Mouse (Mus musculus): ENCODE measurements at regions not wholly inside any gene's neighbourhood (a gene's known extent, or its start where the extent isn't known, plus 50 kb on each side); places are given as distances from the start of the nearest gene placed in this dataset. TPM values are rescaled to one million over a fixed set of nuclear protein-coding genes. Genes with fewer than 3 reads are reported as not detected.

GRCm38 (mm10) chr5:120365950-120366467, 65.5 kb upstream of the Lhx5 start:
- Histone ChIP-seq H3K4me3 (ENCODE audit: low read length) (no peak overlapping the region), H3K4me1 (ENCODE audit: control insufficient read depth, insufficient read depth, low read length) (no peaks in the 10 kb centered on the region), H3K27me3 (replicated peaks; ENCODE audit: control insufficient read depth, insufficient read depth, low read length) (peaks cover 3% of the 10 kb centered on the region; the same call in 1 of the 2 replicates), H3K36me3 (ENCODE audit: control insufficient read depth, insufficient read depth, low read length) (no peaks in the 10 kb centered on the region), H3K9me3 (ENCODE audit: control insufficient read depth, low read length) (no peaks in the 10 kb centered on the region), H3K27ac (ENCODE audit: low read length) (no peak overlapping the region), H3K4me2 (ENCODE audit: low read depth, low read length) (no peak overlapping the region), H3K9ac (ENCODE audit: low read depth, low read length) (no peak overlapping the region)
- 41% methylated on average over 10 of the region's 10 CpGs for WGBS
- no peak for ATAC-seq

GRCm38 (mm10) chr5:120368797-120369196, 62.7 kb upstream of the Lhx5 start:
- Histone ChIP-seq H3K9me3 (ENCODE audit: control insufficient read depth, low read length) (no peaks in the 10 kb centered on the region), H3K27me3 (replicated peaks; ENCODE audit: control insufficient read depth, insufficient read depth, low read length) (peaks cover 3% of the 10 kb centered on the region; the same call in 1 of the 2 replicates), H3K4me3 (ENCODE audit: low read length) (no peak overlapping the region), H3K27ac (ENCODE audit: low read length) (no peak overlapping the region), H3K36me3 (ENCODE audit: control insufficient read depth, insufficient read depth, low read length) (no peaks in the 10 kb centered on the region), H3K9ac (ENCODE audit: low read depth, low read length) (no peak overlapping the region), H3K4me1 (ENCODE audit: control insufficient read depth, insufficient read depth, low read length) (no peaks in the 10 kb centered on the region), H3K4me2 (ENCODE audit: low read depth, low read length) (no peak overlapping the region)
- WGBS: 90% methylated on average over 1 of the region's 1 CpGs
- no peak for ATAC-seq

- Histone ChIP-seq H3K4me3 (ENCODE audit: low read length) (no peak overlapping the region), H3K27ac (ENCODE audit: low read length) (no peak overlapping the region), H3K27me3 (replicated peaks; ENCODE audit: control insufficient read depth, insufficient read depth, low read length) (peaks cover 3% of the 10 kb centered on the region; the same call in 1 of the 2 replicates), H3K9me3 (ENCODE audit: control insufficient read depth, low read length) (no peaks in the 10 kb centered on the region), H3K9ac (ENCODE audit: low read depth, low read length) (no peak overlapping the region), H3K4me2 (ENCODE audit: low read depth, low read length) (no peak overlapping the region), H3K4me1 (ENCODE audit: control insufficient read depth, insufficient read depth, low read length) (no peaks in the 10 kb centered on the region), H3K36me3 (ENCODE audit: control insufficient read depth, insufficient read depth, low read length) (no peaks in the 10 kb centered on the region)
- ATAC-seq: no peak
- WGBS: 10% methylated on average over 15 of the region's 15 CpGs
Observed at GRCm38 (mm10) chr5:120371176-120371819, 60.2 kb upstream of the Lhx5 start.

- WGBS: 84% methylated on average over 7 of the region's 7 CpGs
- Histone ChIP-seq H3K4me1 (ENCODE audit: control insufficient read depth, insufficient read depth, low read length) (no peaks in the 10 kb centered on the region), H3K36me3 (ENCODE audit: control insufficient read depth, insufficient read depth, low read length) (no peaks in the 10 kb centered on the region), H3K4me2 (ENCODE audit: low read depth, low read length) (no peak overlapping the region), H3K27ac (ENCODE audit: low read length) (no peak overlapping the region), H3K9me3 (ENCODE audit: control insufficient read depth, low read length) (no peaks in the 10 kb centered on the region), H3K9ac (ENCODE audit: low read depth, low read length) (no peak overlapping the region), H3K27me3 (replicated peaks; ENCODE audit: control insufficient read depth, insufficient read depth, low read length) (no peaks in the 10 kb centered on the region; the same call in 1 of the 2 replicates), H3K4me3 (ENCODE audit: low read length) (no peak overlapping the region)
- ATAC-seq: no peak
Observed at GRCm38 (mm10) chr5:120373426-120373825, 58.1 kb upstream of the Lhx5 start.

Small RNAs in the stretch of these regions (microRNA-seq; reads per million reads assigned to microRNA genes)
- gene Gm26474: not detected
